Mouse (Mus musculus): ENCODE measurements around the gene Ndufs2. TPM values are rescaled to one million over a fixed set of nuclear protein-coding genes. Genes with fewer than 3 reads are reported as not detected.

Ndufs2 gene
- polyA plus RNA-seq, 1 experiment from 2014 or later = 247 TPM

DNA sequence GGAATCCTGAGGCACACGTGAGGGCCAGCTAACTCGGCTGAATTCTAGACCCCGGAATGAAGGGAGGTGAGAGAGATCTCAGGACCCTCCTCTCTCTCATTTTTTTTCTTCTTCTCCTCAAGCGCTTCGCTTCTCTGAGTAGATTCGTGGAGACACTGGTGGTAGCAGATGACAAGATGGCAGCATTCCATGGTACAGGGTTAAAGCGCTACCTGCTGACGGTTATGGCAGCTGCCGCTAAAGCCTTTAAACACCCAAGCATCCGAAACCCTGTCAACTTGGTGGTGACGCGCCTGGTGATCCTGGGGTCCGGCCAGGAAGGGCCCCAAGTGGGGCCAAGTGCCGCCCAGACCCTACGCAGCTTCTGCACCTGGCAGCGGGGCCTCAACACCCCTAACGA is 1.2 kb upstream of the Ndufs2 start:
- H3K27ac ChIP-seq (ENCODE audit: low read depth) = peak overlapping the region; percentile 49; the same call in 1 of the 2 replicates

DNA sequence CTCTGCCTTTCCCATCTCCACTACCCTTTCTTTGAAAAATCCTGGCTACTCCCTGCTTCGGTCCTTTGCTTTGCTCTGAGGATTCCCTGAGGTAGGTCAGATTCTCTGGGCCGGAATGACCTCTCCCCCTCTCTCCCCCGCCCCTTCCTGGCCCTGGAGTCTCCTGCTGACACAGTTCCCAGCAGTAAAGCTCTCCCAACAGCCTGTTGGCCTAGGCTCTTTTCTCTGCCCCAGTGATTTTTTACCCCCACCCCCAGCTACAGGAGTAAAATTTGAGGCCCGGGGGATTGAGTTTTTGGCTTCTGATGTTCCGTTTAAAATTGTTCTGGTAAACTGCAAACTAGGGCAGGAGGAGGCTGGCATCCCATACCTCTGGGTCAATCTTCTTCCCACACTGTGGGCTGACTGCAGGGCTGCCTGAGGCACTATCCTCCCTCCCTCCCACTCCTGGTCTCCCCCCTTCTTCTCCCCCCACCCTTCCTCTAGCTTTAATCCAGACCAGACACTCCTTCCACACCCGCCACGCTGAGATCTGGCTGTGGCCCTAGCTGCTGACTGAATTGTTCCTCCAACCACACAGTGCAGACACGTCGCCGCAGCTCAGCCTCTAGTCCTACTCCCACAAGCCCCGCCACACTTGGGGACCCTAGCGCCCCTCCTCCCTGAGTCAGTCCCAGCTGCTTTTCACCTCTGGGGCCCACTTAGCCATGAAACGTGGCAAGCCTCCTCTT is 571 bp upstream of the Ndufs2 start:
- Histone ChIP-seq H3K4me1 (replicated peaks; ENCODE audit: control insufficient read depth, insufficient read depth, low read length) (peaks cover 36% of the 10 kb centered on the region), H3K9me3 (ENCODE audit: control insufficient read depth, low read length) (no peaks in the 10 kb centered on the region), H3K4me3 (ENCODE audit: low read depth, low read length) (peak overlapping the region; percentile 28), H3K27me3 (replicated peaks; ENCODE audit: control insufficient read depth, insufficient read depth, low read length) (no peaks in the 10 kb centered on the region), H3K27ac (ENCODE audit: low read depth) (peak overlapping the region; percentile 49; the same call in 1 of the 2 replicates), H3K36me3 (ENCODE audit: control insufficient read depth, insufficient read depth, low read length) (peaks cover 6% of the 10 kb centered on the region; the same call in 1 of the 2 replicates), H3K4me2 (ENCODE audit: low read length) (peak overlapping the region; percentile 60), H3K9ac (ENCODE audit: low read length) (no peak overlapping the region)
- peak; percentile 64 for DNase-seq (ENCODE audit: low spot score)
- ATAC-seq (replicated peaks; ENCODE audit: low FRiP score, low TSS enrichment, low read depth) = no peak
- WGBS = 14% methylated on average over 13 of the region's 13 CpGs

More for the DNA sequence above, 1.2 kb upstream of the Ndufs2 start:
- no peaks in the 10 kb centered on the region for H3K27me3 ChIP-seq (replicated peaks; ENCODE audit: control insufficient read depth, insufficient read depth, low read length)
- peaks cover 36% of the 10 kb centered on the region for H3K4me1 ChIP-seq (replicated peaks; ENCODE audit: control insufficient read depth, insufficient read depth, low read length)
- peak overlapping the region; percentile 60 for H3K4me2 ChIP-seq (ENCODE audit: low read length)
- no peak for DNase-seq (ENCODE audit: low spot score)
- peak overlapping the region; percentile 28; the same call in 1 of the 2 replicates for H3K4me3 ChIP-seq (ENCODE audit: low read depth, low read length)
- no peaks in the 10 kb centered on the region for H3K9me3 ChIP-seq (ENCODE audit: control insufficient read depth, low read length)
- no peak for ATAC-seq (replicated peaks; ENCODE audit: low FRiP score, low TSS enrichment, low read depth)
- H3K9ac ChIP-seq (ENCODE audit: low read length) = no peak overlapping the region
- 57% methylated on average over 17 of the region's 17 CpGs for WGBS
- H3K36me3 ChIP-seq (ENCODE audit: control insufficient read depth, insufficient read depth, low read length) = peaks cover 6% of the 10 kb centered on the region; the same call in 1 of the 2 replicates

DNA sequence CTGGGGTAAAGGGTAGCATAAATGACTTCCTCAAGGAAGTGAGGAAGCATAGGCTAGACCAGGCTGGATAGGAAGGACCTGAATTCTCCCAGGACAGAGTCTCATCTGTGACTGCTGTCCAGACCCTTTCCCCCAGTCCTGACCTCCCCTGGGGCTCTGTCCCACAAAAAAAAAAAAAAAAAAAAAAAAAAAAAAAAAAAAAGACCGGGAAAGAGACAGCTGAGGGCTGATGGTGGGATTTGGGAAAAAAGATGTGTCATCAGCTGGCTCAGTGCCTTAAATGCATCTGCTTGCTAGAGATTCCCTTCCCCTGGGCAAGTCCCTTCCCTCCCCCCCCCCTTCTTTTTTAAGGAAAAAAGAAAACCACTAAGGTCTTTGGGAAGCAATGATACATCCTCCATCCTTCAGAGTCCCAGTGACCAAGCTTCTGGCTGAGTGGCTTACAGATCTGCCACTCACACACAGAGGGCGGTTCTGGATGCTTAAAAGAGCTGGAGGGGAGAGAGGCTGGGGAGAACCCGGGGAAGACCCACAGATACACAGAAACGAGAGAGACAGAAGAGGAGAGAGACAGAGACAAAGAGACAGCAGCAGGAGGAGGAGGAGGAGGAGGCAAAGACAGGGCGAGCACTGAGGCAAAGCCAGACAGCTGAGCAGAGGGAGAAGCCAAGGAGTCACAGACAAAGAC is 1.1 kb downstream of the Ndufs2 start, which contains the start of gene Adamts4:
Gene Adamts4 (plus strand): TSS at position 509 of the 688 bp plus-strand sequence.
- 29% methylated on average over 4 of the region's 5 CpGs for WGBS
- ATAC-seq (replicated peaks; ENCODE audit: low FRiP score, low TSS enrichment, low read depth) (no peak), DNase-seq (ENCODE audit: low spot score) (peak; percentile 62)
- H3K9me3 ChIP-seq (ENCODE audit: control insufficient read depth, low read length) = no peaks in the 10 kb centered on the region
- 0 out of 2 replicates have a peak, but pooled peaks cover 7% of the 10 kb centered on the region for H3K36me3 ChIP-seq (ENCODE audit: control insufficient read depth, insufficient read depth, low read length)
- peak within 1 kb of the TSS; percentile 60 for H3K4me2 ChIP-seq (ENCODE audit: low read length)
- H3K4me1 ChIP-seq (replicated peaks; ENCODE audit: control insufficient read depth, insufficient read depth, low read length) = peaks cover 47% of the 10 kb centered on the region
- peak within 1 kb of the TSS; percentile 28 for H3K4me3 ChIP-seq (ENCODE audit: low read depth, low read length)
- H3K27ac ChIP-seq (ENCODE audit: low read depth) = peak within 1 kb of the TSS; percentile 71
- no peaks in the 10 kb centered on the region for H3K27me3 ChIP-seq (replicated peaks; ENCODE audit: control insufficient read depth, insufficient read depth, low read length)
- H3K9ac ChIP-seq (ENCODE audit: low read length) = peak within 1 kb of the TSS; percentile 25

DNA sequence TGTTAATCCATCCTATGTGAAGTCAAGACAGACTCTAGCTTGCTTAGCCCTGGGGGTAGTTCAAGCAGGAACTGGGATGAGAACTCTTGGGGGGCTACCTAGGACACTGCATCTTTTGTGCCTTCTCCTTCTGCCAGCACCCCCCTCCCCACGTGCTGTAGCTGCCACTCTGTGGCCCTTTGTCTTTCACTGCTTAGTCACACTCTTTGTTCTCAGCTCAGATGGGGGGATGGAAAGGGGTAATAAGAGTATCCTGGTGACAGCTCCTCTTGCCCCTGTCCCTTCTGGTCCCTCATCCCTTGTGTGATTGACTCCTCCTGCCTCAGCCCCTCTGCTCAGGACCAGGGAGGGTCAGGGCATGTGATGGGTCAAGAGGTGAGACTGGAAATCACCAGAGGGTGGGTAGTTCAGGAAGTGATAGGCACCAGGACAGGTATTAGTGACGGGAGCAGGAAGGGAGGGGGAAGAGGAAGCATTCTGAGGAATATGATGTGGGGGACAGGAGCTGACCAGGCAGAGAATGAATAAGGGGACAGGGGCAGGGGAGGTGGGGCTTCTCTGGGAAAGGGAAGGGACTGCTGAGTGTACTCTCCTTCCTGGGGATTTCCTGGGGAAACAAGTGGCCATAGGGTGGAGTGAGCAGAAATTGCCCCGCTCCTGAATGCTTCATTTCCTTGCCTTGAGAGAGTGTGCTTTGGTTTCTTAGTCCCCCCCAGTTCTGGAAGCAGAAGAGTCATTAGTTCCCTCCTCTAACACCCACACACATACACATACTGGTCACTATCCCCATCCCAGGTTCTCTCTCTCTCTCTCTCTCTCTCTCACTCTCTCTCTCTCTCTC is 2.6 kb downstream of the Ndufs2 start:
- Histone ChIP-seq H3K4me3 (ENCODE audit: low read depth, low read length) (no peak overlapping the region), H3K4me1 (replicated peaks; ENCODE audit: control insufficient read depth, insufficient read depth, low read length) (peaks cover 47% of the 10 kb centered on the region), H3K36me3 (ENCODE audit: control insufficient read depth, insufficient read depth, low read length) (peaks cover 16% of the 10 kb centered on the region; the same call in 1 of the 2 replicates), H3K27ac (ENCODE audit: low read depth) (peak overlapping the region; percentile 92), H3K27me3 (replicated peaks; ENCODE audit: control insufficient read depth, insufficient read depth, low read length) (no peaks in the 10 kb centered on the region), H3K9ac (ENCODE audit: low read length) (no peak overlapping the region), H3K9me3 (ENCODE audit: control insufficient read depth, low read length) (no peaks in the 10 kb centered on the region), H3K4me2 (ENCODE audit: low read length) (no peak overlapping the region; the same call in 1 of the 2 replicates)
- ATAC-seq (replicated peaks; ENCODE audit: low FRiP score, low TSS enrichment, low read depth) = no peak
- WGBS = 42% methylated on average over 2 of the region's 3 CpGs
- no peak for DNase-seq (ENCODE audit: low spot score)

DNA sequence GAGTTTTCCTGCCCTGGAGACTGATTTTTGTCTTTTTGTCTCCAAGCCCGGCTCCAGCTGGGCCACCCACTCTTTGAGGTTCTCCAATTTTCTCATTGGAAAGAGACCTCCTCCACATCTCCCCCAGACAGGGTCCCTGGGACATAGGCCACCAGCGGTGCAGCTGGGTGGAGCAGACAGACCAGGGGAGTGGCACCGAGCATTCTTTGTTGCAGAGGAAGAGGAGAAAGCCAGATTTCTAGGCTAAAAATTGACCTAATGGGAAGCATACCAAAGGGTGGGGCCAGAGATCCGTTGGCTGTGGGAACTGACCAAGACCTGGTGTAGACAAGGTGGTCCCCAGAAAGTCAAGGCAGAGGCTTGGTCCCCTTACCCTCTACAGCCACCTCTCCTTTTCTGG is 3.3 kb downstream of the Ndufs2 start:
- Histone ChIP-seq H3K4me3 (ENCODE audit: low read depth, low read length) (peak overlapping the region; percentile 89), H3K9ac (ENCODE audit: low read length) (peak overlapping the region; percentile 50; the same call in 1 of the 2 replicates), H3K4me1 (replicated peaks; ENCODE audit: control insufficient read depth, insufficient read depth, low read length) (peaks cover 47% of the 10 kb centered on the region), H3K4me2 (ENCODE audit: low read length) (peak overlapping the region; percentile 69), H3K27ac (ENCODE audit: low read depth) (peak overlapping the region; percentile 92), H3K9me3 (ENCODE audit: control insufficient read depth, low read length) (no peaks in the 10 kb centered on the region), H3K36me3 (ENCODE audit: control insufficient read depth, insufficient read depth, low read length) (peaks cover 23% of the 10 kb centered on the region), H3K27me3 (replicated peaks; ENCODE audit: control insufficient read depth, insufficient read depth, low read length) (no peaks in the 10 kb centered on the region)
- ATAC-seq (replicated peaks; ENCODE audit: low FRiP score, low TSS enrichment, low read depth) = no peak
- DNase-seq (ENCODE audit: low spot score) = no peak
- 43% methylated on average over 4 of the region's 4 CpGs for WGBS

DNA sequence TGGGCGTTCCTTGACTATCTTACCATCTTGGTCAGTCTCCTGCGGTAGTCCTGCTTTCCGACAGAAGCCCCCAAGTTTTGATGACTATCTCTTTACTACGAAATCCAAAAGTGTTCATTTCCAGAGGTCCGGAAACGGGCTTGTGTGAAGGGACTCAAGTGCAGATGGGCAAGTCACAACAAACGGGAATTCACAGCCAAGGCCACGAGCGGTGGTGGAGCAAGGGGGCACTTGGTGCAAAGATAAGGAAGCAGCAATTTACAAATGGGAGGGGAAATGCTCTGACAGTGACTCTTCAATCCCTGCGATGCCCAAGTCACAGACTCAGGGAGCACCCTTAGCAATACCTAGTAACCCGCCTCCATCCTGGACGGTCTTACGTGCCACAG is 3.7 kb downstream of the Ndufs2 start:
- ATAC-seq (replicated peaks; ENCODE audit: low FRiP score, low TSS enrichment, low read depth) = no peak
- peak overlapping the region; percentile 89 for H3K4me3 ChIP-seq (ENCODE audit: low read depth, low read length)
- no peak for DNase-seq (ENCODE audit: low spot score)
- H3K27ac ChIP-seq (ENCODE audit: low read depth) = peak overlapping the region; percentile 92
- H3K9me3 ChIP-seq (ENCODE audit: control insufficient read depth, low read length) = no peaks in the 10 kb centered on the region
- H3K9ac ChIP-seq (ENCODE audit: low read length) = peak overlapping the region; percentile 50
- H3K27me3 ChIP-seq (replicated peaks; ENCODE audit: control insufficient read depth, insufficient read depth, low read length) = no peaks in the 10 kb centered on the region
- 11% methylated on average over 13 of the region's 13 CpGs for WGBS
- H3K4me1 ChIP-seq (replicated peaks; ENCODE audit: control insufficient read depth, insufficient read depth, low read length) = peaks cover 47% of the 10 kb centered on the region
- peak overlapping the region; percentile 69 for H3K4me2 ChIP-seq (ENCODE audit: low read length)
- H3K36me3 ChIP-seq (ENCODE audit: control insufficient read depth, insufficient read depth, low read length) = peaks cover 28% of the 10 kb centered on the region

DNA sequence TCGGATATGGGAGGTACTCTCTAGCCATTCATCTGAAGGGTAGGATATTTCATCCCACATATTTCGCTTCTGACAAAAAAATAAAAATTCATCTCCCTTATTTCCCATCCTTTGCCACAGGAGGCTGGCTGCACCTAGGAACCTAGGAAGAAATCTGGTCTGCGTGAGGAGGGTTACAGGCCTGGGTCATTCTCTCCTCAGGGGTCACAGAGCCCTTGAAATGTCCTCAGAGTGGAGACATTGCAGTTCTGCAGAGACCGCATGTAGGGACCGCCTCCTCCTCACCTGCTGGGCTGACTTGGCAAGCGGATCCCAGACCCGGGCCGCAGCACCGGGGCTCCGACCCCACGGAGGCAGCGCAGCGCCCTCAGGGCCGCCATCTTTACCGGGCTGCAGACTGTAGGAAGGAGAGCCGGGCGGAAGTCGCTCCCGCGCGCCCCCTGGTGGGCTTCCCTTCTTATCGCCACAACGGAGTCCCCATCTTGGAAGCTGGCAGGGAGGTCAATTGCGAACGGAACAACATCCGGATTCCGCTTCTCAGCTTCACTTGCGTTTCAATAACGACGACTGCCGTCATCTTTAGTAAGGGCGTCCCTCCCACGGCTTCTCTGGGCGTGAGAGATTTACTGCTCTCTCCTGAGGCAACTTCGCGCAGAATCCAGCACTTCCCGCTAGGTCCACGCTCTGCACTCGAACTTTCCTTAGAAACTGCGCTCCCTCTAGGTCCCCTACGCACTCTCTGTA is 4.3 kb downstream of the Ndufs2 start:
- Histone ChIP-seq H3K36me3 (ENCODE audit: control insufficient read depth, insufficient read depth, low read length) (peaks cover 33% of the 10 kb centered on the region), H3K9me3 (ENCODE audit: control insufficient read depth, low read length) (no peaks in the 10 kb centered on the region), H3K4me3 (ENCODE audit: low read depth, low read length) (peak overlapping the region; percentile 89), H3K27ac (ENCODE audit: low read depth) (peak overlapping the region; percentile 92), H3K4me2 (ENCODE audit: low read length) (peak overlapping the region; percentile 69), H3K27me3 (replicated peaks; ENCODE audit: control insufficient read depth, insufficient read depth, low read length) (no peaks in the 10 kb centered on the region), H3K9ac (ENCODE audit: low read length) (peak overlapping the region; percentile 91), H3K4me1 (replicated peaks; ENCODE audit: control insufficient read depth, insufficient read depth, low read length) (peaks cover 43% of the 10 kb centered on the region)
- DNase-seq (ENCODE audit: low spot score) (peak; percentile 97), ATAC-seq (replicated peaks; ENCODE audit: low FRiP score, low TSS enrichment, low read depth) (peak; percentile 92)
- WGBS = under 1% methylated on average over 41 of the region's 41 CpGs

Data from intestine, embryonic 14.5 days (tissue).